Mouse (Mus musculus) ES-E14 (cell line): ENCODE measurements around the gene Cpa4.

Experiments used
- CHD2 ChIP-seq: IDR thresholded peaks from 2 replicates; pipeline ENCODE4 v1.6.1; 2014; ENCODE audit warnings: mild to moderate bottlenecking, low read depth, low read length, inconsistent platforms
- HCFC1 ChIP-seq: IDR thresholded peaks from 2 replicates; pipeline ENCODE4 v1.6.1; 2012; ENCODE audit warnings: low read length, inconsistent platforms, borderline replicate concordance; ENCODE audit not compliant: insufficient read depth
- MAFK ChIP-seq: IDR thresholded peaks from 2 replicates; pipeline ENCODE4 v1.6.1; 2014; ENCODE audit warnings: mild to moderate bottlenecking, low read depth, low read length, inconsistent platforms; ENCODE audit not compliant: insufficient read depth
- ZNF384 ChIP-seq: IDR thresholded peaks from 2 replicates; pipeline ENCODE4 v1.6.1; 2012; ENCODE audit warnings: low read depth, low read length, inconsistent platforms

- TF ChIP-seq MAFK = no peak
- no peak for TF ChIP-seq HCFC1
- no peak for TF ChIP-seq CHD2
- no peak for TF ChIP-seq ZNF384
Observed at GRCm38 (mm10) chr6:30620994-30621393, 52.8 kb downstream of the Cpa4 start.
